Mouse (Mus musculus) heart, adult 18-20 months (tissue): ENCODE data around the gene Cbr3. TPM values are rescaled to one million over a fixed set of nuclear protein-coding genes. Genes with fewer than 3 reads are reported as not detected.
"Not testable (repeated sequence)": the region's sequence is repeated elsewhere in the genome, so short reads cannot be mapped to it uniquely, and the experiment has no call there.

Experiments
- DNase-seq, 2 experiments: peaks; one replicate each; pipeline ENCODE4 v3.0.0; 2021 to 2022; ENCODE audit warnings: mixed read lengths in 1 of 2
- long read RNA-seq, 2 experiments: library from polyadenylated mRNA; stranded (forward); transcript quantifications; one replicate each; pipeline ENCODE4 v2.0.0; 2021
- total RNA-seq, 2 experiments: library from RNA; stranded (reverse); gene quantifications; 2 replicates each; pipeline ENCODE4 v1.2.3; 2021

Gene Cbr3
- total RNA-seq = 1 to 10 TPM; 2.5 to 2.6 TPM
- long read RNA-seq, experiment 1, partial matches to known transcripts = 0 of 3 reads
- long read RNA-seq, experiment 1, other reads (novel, unspliced or antisense) = 0 of 3 reads
- long read RNA-seq, experiment 2, partial matches to known transcripts = 0 of 1 reads
- long read RNA-seq, experiment 2, other reads (novel, unspliced or antisense) = 0 of 1 reads

- DNase-seq = peak; percentile 81 to 85
These were observed at the start of gene Cbr3 for GRCm38 (mm10) chr16:93682689-93683507. Gene Cbr3, plus strand, starts transcription at chr16:93683215.

- no peak for DNase-seq
These were observed 39.0 kb upstream of the Cbr3 start for GRCm38 (mm10) chr16:93644006-93644405.

- no peak for DNase-seq
These were observed 34.4 kb upstream of the Cbr3 start for GRCm38 (mm10) chr16:93648441-93649183.

- DNase-seq = no peak
These were observed 15.0 kb upstream of the Cbr3 start for GRCm38 (mm10) chr16:93667976-93668375.

- no peak for DNase-seq
These were observed 13.5 kb upstream of the Cbr3 start for GRCm38 (mm10) chr16:93669521-93669920.

GRCm38 (mm10) chr16:93670466-93670865, 12.5 kb upstream of the Cbr3 start:
- not testable (repeated sequence) for DNase-seq

- no peak for DNase-seq
These were observed 12.0 kb upstream of the Cbr3 start for GRCm38 (mm10) chr16:93671064-93671463.

GRCm38 (mm10) chr16:93676376-93676775, 6.6 kb upstream of the Cbr3 start:
- no peak for DNase-seq

GRCm38 (mm10) chr16:93678206-93678605, 4.8 kb upstream of the Cbr3 start:
- no peak for DNase-seq

GRCm38 (mm10) chr16:93679165-93679564, 3.9 kb upstream of the Cbr3 start:
- DNase-seq = no peak

GRCm38 (mm10) chr16:93682156-93682688, 793 bp upstream of the Cbr3 start:
- no peak for DNase-seq

GRCm38 (mm10) chr16:93683508-93684236, 657 bp downstream of the Cbr3 start:
- DNase-seq = peak; percentile 39 to 59

GRCm38 (mm10) chr16:93684441-93684840, 1.4 kb downstream of the Cbr3 start:
- DNase-seq = peak in 1 of 2 experiments; percentile 28

GRCm38 (mm10) chr16:93685783-93686182, 2.8 kb downstream of the Cbr3 start:
- not testable (repeated sequence) for DNase-seq

GRCm38 (mm10) chr16:93686421-93686820, 3.4 kb downstream of the Cbr3 start:
- no peak for DNase-seq

- peak in 1 of 2 experiments; percentile 55 for DNase-seq
These were observed 3.9 kb downstream of the Cbr3 start for GRCm38 (mm10) chr16:93686945-93687344.

- no peak for DNase-seq
These were observed 8.3 kb downstream of the Cbr3 start for GRCm38 (mm10) chr16:93691206-93691841.

- DNase-seq = no peak
These were observed 9.7 kb downstream of the Cbr3 start for GRCm38 (mm10) chr16:93692744-93693143.

- no peak for DNase-seq
These were observed 24.1 kb downstream of the Cbr3 start for GRCm38 (mm10) chr16:93707116-93707515.

GRCm38 (mm10) chr16:93709217-93709616, 26.2 kb downstream of the Cbr3 start:
- no peak for DNase-seq

- peak; percentile 85 to 90 for DNase-seq
These were observed 27.9 kb downstream of the Cbr3 start for GRCm38 (mm10) chr16:93710924-93711323.
